Mouse (Mus musculus) heart, postnatal 36 days (tissue): ENCODE results near the gene Tom1l2. TPM values are rescaled to one million over a fixed set of nuclear protein-coding genes. Genes with fewer than 3 reads are reported as not detected.

Experiments
- DNase-seq, 2 experiments: peaks; one replicate each; pipeline ENCODE4 v3.0.0; 2021 to 2022
- intact Hi-C: fragments of 180-260 bp; cut with DNase I; formaldehyde crosslinking; loops from one replicate; pipeline ENCODE4 v1.15.1; 2025
- total RNA-seq, 2 experiments: library from RNA; stranded (reverse); gene quantifications; 2 replicates each; pipeline ENCODE4 v1.2.3; 2021

The Tom1l2 gene
- total RNA-seq, 2 experiments from 2014 or later: 101 to 113 TPM

- intact Hi-C loops: no loop called here
- DNase-seq: no peak
Observed at GRCm38 (mm10) chr11:60246077-60246476, 106.6 kb downstream of the Tom1l2 start.

GRCm38 (mm10) chr11:60244503-60245143, 108.1 kb downstream of the Tom1l2 start:
- intact Hi-C loops: no loop called here
- DNase-seq: no peak

DNA sequence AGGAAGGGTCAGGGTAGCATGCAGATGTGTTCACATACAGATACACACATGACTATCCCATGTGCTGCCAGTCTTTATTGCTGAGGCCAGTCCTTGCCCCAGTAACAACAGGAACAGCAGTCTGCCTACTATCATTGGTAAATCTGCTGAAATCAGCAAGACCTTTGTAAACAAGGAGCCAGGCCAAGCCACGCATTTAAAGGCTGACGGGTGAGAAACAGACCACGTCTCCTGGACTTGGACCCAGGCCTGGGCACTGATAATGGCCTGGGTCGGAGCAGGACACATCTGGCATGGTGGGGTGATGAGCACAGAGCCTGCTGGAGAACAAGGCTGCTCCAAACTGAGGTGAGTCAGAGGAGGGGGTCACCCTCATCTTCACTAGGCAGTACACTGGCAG, 112.2 kb downstream of the Tom1l2 start:
- DNase-seq: no peak
- intact Hi-C loops: no loop called here

DNA sequence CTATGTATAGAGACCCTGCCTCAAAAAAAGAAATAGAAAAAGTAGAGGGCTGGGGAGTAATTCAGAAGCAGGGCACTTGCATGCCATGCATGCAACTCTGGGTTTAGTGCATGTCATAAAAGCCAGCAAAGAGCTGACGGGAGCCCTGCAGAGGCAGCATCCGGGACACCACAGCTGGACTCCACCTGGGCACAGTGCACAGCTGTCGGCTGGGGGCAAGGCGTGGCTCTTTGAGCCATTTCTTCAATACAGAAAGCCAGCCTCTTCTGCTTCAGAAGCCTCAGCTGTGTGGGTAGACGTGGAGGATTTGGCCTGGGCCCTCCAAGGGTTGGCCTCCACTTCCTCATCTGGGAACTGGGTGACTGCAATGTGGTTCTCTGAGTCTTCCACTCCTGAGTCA, 117.4 kb downstream of the Tom1l2 start:
- no peak for DNase-seq
- intact Hi-C loops: no loop called here

DNA sequence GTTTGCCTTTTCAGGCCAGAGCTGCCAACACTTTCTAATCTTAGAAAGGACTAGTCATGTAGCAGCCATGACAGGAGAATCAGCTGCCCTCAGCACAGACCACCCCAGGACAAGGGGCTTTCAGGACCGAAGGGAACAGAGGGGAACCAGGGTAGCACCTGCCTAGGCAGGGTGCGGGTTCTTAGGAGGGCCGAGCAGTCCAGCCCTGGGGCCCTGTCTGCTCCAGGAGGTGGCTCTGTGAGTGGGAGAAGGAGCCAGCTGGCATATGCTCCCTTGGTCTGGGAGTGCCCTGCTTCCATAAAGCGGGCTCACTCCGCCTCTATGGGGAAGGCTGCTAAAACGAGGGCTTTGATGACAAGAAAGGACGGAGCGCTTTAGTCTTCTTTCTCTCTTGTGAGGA, 119.5 kb downstream of the Tom1l2 start:
- intact Hi-C loops: no loop called here
- DNase-seq: peak in 1 of 2 experiments; percentile 57

- intact Hi-C loops: no loop called here
- no peak for DNase-seq
Observed at GRCm38 (mm10) chr11:60232441-60233058, 120.2 kb downstream of the Tom1l2 start.

DNA sequence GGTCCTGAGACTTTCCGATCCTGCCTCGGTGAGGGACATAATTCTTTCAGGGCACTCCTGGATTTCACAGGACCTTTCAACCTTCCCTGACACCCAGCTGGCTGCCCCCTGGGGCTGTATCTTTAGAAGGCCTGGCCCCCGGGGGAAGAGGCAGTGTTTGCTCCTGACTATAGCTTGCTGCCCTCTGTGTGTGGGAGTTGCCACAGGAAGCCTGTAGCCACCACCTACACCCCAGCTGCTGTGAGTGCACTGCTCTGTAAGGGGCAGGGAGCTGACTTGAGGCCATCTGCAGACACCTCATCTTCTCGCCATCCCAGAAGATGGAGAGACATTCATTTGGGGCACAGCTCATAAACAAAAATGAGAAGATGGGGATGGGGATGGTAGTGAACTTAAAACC, 120.8 kb downstream of the Tom1l2 start:
- intact Hi-C loops: no loop called here
- DNase-seq: no peak

DNA sequence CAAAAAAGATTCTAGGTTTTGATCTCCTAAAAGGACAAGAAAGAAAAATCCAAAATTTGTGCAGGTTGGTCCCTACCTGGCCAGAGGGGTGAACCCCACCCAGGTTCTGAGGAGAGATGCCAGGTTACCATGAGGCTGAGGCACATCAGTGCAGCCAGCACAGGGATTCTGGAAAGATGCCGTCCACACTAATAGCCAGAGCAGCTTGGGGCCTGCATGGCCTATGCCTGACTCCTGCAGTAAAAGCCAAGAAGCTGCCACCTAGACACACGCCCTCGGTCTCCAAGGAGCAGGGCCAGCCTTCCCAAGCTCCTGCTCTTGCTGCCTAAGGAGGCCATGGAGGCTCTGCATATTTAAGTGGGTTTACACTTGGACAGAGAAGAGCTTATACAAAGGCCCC, 121.4 kb downstream of the Tom1l2 start:
- DNase-seq: no peak
- intact Hi-C loops: no loop called here

- intact Hi-C loops: no loop called here
- no peak for DNase-seq
Observed at GRCm38 (mm10) chr11:60230512-60230911, 122.2 kb downstream of the Tom1l2 start.

DNA sequence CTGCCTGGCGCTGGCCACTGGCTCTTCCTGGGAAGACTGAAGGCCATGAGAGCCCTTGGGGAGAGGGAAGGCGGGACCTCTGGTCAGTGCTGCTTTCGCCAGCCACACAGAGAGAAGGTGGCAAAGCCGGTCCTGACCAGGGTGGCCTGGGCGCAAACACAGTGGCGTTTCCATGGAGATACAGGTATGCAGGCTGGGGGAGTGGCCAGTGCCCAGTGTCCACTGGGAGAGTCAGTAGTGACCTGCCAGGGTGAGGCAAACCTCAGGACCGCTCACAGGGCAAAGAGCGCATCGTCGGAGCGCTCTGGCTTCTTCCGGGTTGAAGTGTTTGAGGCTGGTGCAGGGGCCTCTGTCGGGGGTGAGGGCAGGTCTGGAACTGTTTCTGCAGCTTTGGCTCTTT, 122.9 kb downstream of the Tom1l2 start:
- intact Hi-C loops: no loop called here
- no peak for DNase-seq

DNA sequence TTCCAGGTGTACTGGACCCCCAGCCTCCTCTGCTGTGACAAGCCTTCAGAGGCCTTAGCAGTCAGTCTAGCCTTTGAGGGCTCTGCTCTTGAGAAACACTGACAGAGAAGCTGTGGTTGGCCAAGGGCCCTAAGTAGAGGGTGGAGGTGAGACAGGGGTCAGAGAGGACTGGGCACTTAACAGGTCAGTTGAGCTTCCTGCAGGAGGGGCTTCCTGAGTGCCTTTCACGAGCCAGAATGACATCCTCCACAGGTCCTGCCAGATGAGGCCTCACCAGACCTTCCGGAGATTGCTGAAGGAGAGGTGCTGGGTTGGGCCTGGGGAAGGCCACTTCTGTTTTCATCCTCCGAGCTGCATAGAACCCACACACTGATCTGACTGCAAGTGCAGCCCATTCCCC, 124.2 kb downstream of the Tom1l2 start:
- no peak for DNase-seq
- intact Hi-C loops: no loop called here

GRCm38 (mm10) chr11:60225874-60226273, 126.8 kb downstream of the Tom1l2 start:
- no peak for DNase-seq
- intact Hi-C loops: no loop called here

DNA sequence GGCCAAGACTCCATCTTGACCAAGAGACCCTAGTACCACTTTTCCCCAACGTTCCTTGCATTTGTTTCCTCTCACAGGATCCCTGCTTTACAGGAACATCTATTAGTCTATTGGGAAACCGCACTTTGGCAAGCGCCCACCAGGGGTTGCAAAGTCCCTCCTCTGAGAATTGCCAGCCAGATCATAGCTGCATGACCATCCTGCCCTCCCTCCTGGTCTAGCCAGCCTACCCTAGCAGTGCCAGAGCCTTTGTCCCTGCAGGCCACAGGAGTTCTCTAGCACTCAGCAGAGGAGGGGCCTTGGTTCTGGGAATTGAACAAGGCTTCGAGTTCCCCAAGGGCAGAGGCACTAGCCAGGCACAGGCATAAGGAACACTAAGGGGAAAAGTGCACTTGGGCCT, 128.0 kb downstream of the Tom1l2 start:
- no peak for DNase-seq
- intact Hi-C loops: no loop called here

- intact Hi-C loops: no loop called here
- peak; percentile 78 to 83 for DNase-seq
Observed at GRCm38 (mm10) chr11:60222469-60223236, 130.1 kb downstream of the Tom1l2 start, which contains the start of gene Srebf1. TSS of gene Srebf1 (minus strand) at chr11:60222581.

- intact Hi-C loops: no loop called here
- DNase-seq: no peak
Observed at GRCm38 (mm10) chr11:60222085-60222468, 130.6 kb downstream of the Tom1l2 start.

GRCm38 (mm10) chr11:60221425-60221824, 131.3 kb downstream of the Tom1l2 start:
- intact Hi-C loops: no loop called here
- no peak for DNase-seq

GRCm38 (mm10) chr11:60220291-60220804, 132.4 kb downstream of the Tom1l2 start:
- intact Hi-C loops: no loop called here
- DNase-seq: peak; percentile 90 to 98

- intact Hi-C loops: no loop called here
- DNase-seq: no peak
Observed at GRCm38 (mm10) chr11:60219609-60220008, 133.1 kb downstream of the Tom1l2 start.

GRCm38 (mm10) chr11:60217467-60217866, 135.2 kb downstream of the Tom1l2 start:
- intact Hi-C loops: no loop called here
- DNase-seq: no peak

DNA sequence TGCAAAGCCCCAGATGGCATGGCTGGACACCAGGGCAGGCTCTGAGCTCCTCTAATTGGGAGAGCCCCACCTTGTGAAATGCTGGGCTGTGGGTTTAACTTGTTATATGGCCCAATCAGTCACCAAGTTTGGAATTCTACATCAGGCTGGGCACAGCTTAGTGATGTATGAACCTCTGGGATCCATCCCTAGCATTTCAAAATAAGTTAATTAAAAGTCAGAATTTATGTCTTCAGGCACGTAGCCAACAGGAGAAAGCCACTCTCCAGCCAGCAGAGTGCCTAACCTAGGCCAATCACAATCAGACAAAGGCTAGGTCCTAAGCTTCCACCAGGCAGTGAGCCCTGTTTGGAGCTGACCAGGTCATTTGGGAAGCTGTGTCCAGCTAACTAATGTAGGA, 136.0 kb downstream of the Tom1l2 start:
- intact Hi-C loops: no loop called here

GRCm38 (mm10) chr11:60213266-60213665, 139.4 kb downstream of the Tom1l2 start:
- intact Hi-C loops: no loop called here
- no peak for DNase-seq

More for the DNA sequence above, 136.0 kb downstream of the Tom1l2 start:
- no peak for DNase-seq

DNA sequence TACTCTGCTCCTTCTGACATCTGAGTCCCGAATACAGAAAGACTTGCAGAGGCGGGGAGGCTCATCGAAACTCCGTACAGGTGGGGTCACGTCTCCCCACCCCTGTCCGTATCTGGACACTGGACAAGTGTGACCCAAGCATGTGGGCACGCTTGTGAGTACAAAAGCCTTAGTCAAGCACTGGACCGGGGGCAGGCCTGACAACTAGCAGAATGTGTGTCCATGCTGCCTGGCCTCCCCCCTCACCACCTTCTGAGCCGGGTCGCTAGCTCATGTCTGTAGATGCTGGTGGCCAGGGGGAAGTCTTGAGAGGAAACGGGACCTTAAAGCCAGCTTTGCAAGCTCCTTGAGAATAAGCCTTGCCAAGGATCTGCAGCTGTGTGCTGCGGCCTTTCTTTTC, 140.9 kb downstream of the Tom1l2 start:
- no peak for DNase-seq

More for the DNA sequence above, 140.9 kb downstream of the Tom1l2 start:
- intact Hi-C loops: no loop called here
